8 mouse cellular contexts compared by ENCODE assay signal in genomic region chr3:144611626-144612271, GRCm38 (mm10). TPM values are rescaled to one million over a fixed set of nuclear protein-coding genes. Genes with fewer than 3 reads are reported as not detected.
DNase-seq lines count a peak whose midpoint lies in the region; ATAC-seq lines count a peak whose summit lies in the region.
"Had no signal": no experiment of that assay in that cellular context is flagged by ENCODE, and none has a peak within 500 bp of the region (broad histone marks: within the 10 kb centered on the region; RNA-seq: fewer than 3 reads in every experiment).

No protein-coding gene starts in this region.

- ATAC-seq in kidney, embryonic 16.5 days (ENCODE audit: low FRiP score, low TSS enrichment): no peak
- 0 out of 2 replicates have a peak, but pooled peaks have one; percentile 27 for ATAC-seq in embryonic facial prominence, embryonic 13.5 days (ENCODE audit: insufficient number of reproducible peaks, insufficient read depth, low FRiP score, low TSS enrichment, low read depth)
- ATAC-seq in midbrain, embryonic 16.5 days: peak; percentile 23
- no peak for ATAC-seq in erythroblast, adult 5-6 weeks (replicated peaks; ENCODE audit: low FRiP score, poor library complexity, severe bottlenecking)

- H3K9me3 ChIP-seq in kidney, embryonic 16.5 days (ENCODE audit: low read length): peaks cover 5% of the 10 kb centered on the region
- no peaks in the 10 kb centered on the region for H3K9me3 ChIP-seq in embryonic facial prominence, embryonic 13.5 days
- H3K9me3 ChIP-seq in midbrain, embryonic 16.5 days (replicated peaks; ENCODE audit: control insufficient read depth, low read length, poor library complexity, severe bottlenecking): no peaks in the 10 kb centered on the region

- H3K9ac ChIP-seq in kidney, embryonic 16.5 days (replicated peaks; ENCODE audit: low read length): no peak overlapping the region
- 0 out of 2 replicates have a peak overlapping the region, but pooled peaks have one; percentile 7 for H3K9ac ChIP-seq in embryonic facial prominence, embryonic 13.5 days
- no peak overlapping the region for H3K9ac ChIP-seq in midbrain, embryonic 16.5 days (ENCODE audit: low read depth, low read length)

- WGBS in kidney, embryonic 16.5 days: 49% methylated on average over 8 of the region's 8 CpGs
- 32% methylated on average over 8 of the region's 8 CpGs for WGBS in embryonic facial prominence, embryonic 13.5 days
- 43% methylated on average over 8 of the region's 8 CpGs for WGBS in midbrain, embryonic 16.5 days

- intact Hi-C loops in heart, postnatal 14 days (cut with DNase I): no loop called here

- no peak overlapping the region for H3K4me2 ChIP-seq in kidney, embryonic 16.5 days (replicated peaks; ENCODE audit: low read depth, low read length)
- H3K4me2 ChIP-seq in embryonic facial prominence, embryonic 13.5 days: peak overlapping the region; percentile 23
- H3K4me2 ChIP-seq in midbrain, embryonic 16.5 days (ENCODE audit: low read length): 0 out of 2 replicates have a peak overlapping the region, but pooled peaks have one; percentile 0

- no peaks in the 10 kb centered on the region for H3K27me3 ChIP-seq in kidney, embryonic 16.5 days (ENCODE audit: insufficient read depth, low read length)
- H3K27me3 ChIP-seq in embryonic facial prominence, embryonic 13.5 days: no peaks in the 10 kb centered on the region
- H3K27me3 ChIP-seq in midbrain, embryonic 16.5 days (ENCODE audit: control insufficient read depth, insufficient read depth, low read depth, low read length): no peaks in the 10 kb centered on the region

- H3K36me3 ChIP-seq in kidney, embryonic 16.5 days (ENCODE audit: insufficient read depth, low read length): no peaks in the 10 kb centered on the region
- no peaks in the 10 kb centered on the region for H3K36me3 ChIP-seq in embryonic facial prominence, embryonic 13.5 days
- no peaks in the 10 kb centered on the region for H3K36me3 ChIP-seq in midbrain, embryonic 16.5 days (ENCODE audit: control insufficient read depth, insufficient read depth, low read length)

- no peak overlapping the region for H3K4me3 ChIP-seq in kidney, embryonic 16.5 days (ENCODE audit: low read length)
- no peak overlapping the region for H3K4me3 ChIP-seq in embryonic facial prominence, embryonic 13.5 days
- H3K4me3 ChIP-seq in midbrain, embryonic 16.5 days (ENCODE audit: low read depth, low read length): no peak overlapping the region
- H3K4me3 ChIP-seq: left cerebral cortex, adult 2 months had no signal

- peaks cover 51% of the 10 kb centered on the region for H3K4me1 ChIP-seq in kidney, embryonic 16.5 days (ENCODE audit: insufficient read depth, low read length)
- peaks cover 24% of the 10 kb centered on the region for H3K4me1 ChIP-seq in embryonic facial prominence, embryonic 13.5 days
- H3K4me1 ChIP-seq in midbrain, embryonic 16.5 days (ENCODE audit: control insufficient read depth, insufficient read depth, low read length): peaks cover 12% of the 10 kb centered on the region; the same call in 1 of the 2 replicates

- no peak overlapping the region for H3K27ac ChIP-seq in kidney, embryonic 16.5 days (ENCODE audit: low read length)
- H3K27ac ChIP-seq in embryonic facial prominence, embryonic 13.5 days: peak overlapping the region; percentile 69
- H3K27ac ChIP-seq in midbrain, embryonic 16.5 days (ENCODE audit: low read length): no peak overlapping the region
- H3K27ac ChIP-seq: left cerebral cortex, adult 2 months had no signal

- DNase-seq in kidney, postnatal 14 days: peak; percentile 28
- peak; percentile 37 for DNase-seq in heart, postnatal 14 days
- no peak for DNase-seq in frontal cortex, postnatal 14 days (ENCODE audit: low spot score in 2 of 2)

RNA-seq across cellular contexts. Expression of gene Selenof, which starts 41.6 kb away (rescaled TPM):
- polyA plus RNA-seq in kidney, embryonic 16.5 days (2015; fragmentation: Nextera tagmentation; extraction: Ambion mirVana): 645 and 709 TPM in 2 replicates
- polyA plus RNA-seq in embryonic facial prominence, embryonic 13.5 days (2015; fragmentation: Nextera tagmentation; extraction: Ambion mirVana): 609 and 619 TPM in 2 replicates
- 100 to 1,000 TPM; 169 to 176 TPM for total RNA-seq in heart, postnatal 14 days (2021)
- 525 and 552 TPM in 2 replicates for polyA plus RNA-seq in midbrain, embryonic 16.5 days (2015; fragmentation: Nextera tagmentation; extraction: Ambion mirVana)
- 150 and 206 TPM in 2 replicates for total RNA-seq in erythroblast, adult 5-6 weeks (2015; ENCODE audit: low replicate concordance)
- total RNA-seq in erythroblast, adult 5-6 weeks (2017; ENCODE audit: low replicate concordance): 217 and 219 TPM in 2 replicates

RNA-seq across cellular contexts. Expression of gene Hs2st1, which starts 41.8 kb away (rescaled TPM):
- polyA plus RNA-seq in kidney, embryonic 16.5 days (2015; fragmentation: Nextera tagmentation; extraction: Ambion mirVana): 10.2 and 11.3 TPM in 2 replicates
- 19.0 and 21.3 TPM in 2 replicates for polyA plus RNA-seq in embryonic facial prominence, embryonic 13.5 days (2015; fragmentation: Nextera tagmentation; extraction: Ambion mirVana)
- total RNA-seq in heart, postnatal 14 days (2021): 10 to 100 TPM; 11.9 to 12.6 TPM
- polyA plus RNA-seq in midbrain, embryonic 16.5 days (2015; fragmentation: Nextera tagmentation; extraction: Ambion mirVana): 13.9 and 14.5 TPM in 2 replicates
- total RNA-seq in erythroblast, adult 5-6 weeks (2015; ENCODE audit: low replicate concordance): 2.9 and 3.5 TPM in 2 replicates
- total RNA-seq in erythroblast, adult 5-6 weeks (2017; ENCODE audit: low replicate concordance): 0.85 and 4.9 TPM in 2 replicates

Comparison
In these comparisons a context has a peak if more than half of its experiments do, and no peak if none do; other contexts are left out.
1. DNase-seq: peak in kidney, postnatal 14 days (single experiment) and heart, postnatal 14 days (2 of 2); none in frontal cortex, postnatal 14 days (0 of 2).
2. ATAC-seq: peak in embryonic facial prominence, embryonic 13.5 days (single experiment) and midbrain, embryonic 16.5 days (single experiment); none in kidney, embryonic 16.5 days (single experiment) and erythroblast, adult 5-6 weeks (single experiment).